In genomic region chr2:78986984-78987383, GRCm38 (mm10) we compare ENCODE assay signal across 19 mouse cellular contexts.
DNase-seq lines count a peak whose midpoint lies in the region; ATAC-seq and TF ChIP-seq lines count a peak whose summit lies in the region.
"Had no signal": no experiment of that assay in that cellular context is flagged by ENCODE, and none has a peak within 500 bp of the region (broad histone marks: within the 10 kb centered on the region; RNA-seq: fewer than 3 reads in every experiment).

No protein-coding gene starts in this region.

- H3K36me3 ChIP-seq in neural tube, embryonic 14.5 days (ENCODE audit: control insufficient read depth, insufficient read depth, low read length), result no peaks in the 10 kb centered on the region
- H3K36me3 ChIP-seq in neural tube, embryonic 15.5 days, result no peaks in the 10 kb centered on the region
- H3K36me3 ChIP-seq in midbrain, postnatal 0 days (ENCODE audit: insufficient read depth, low read length), result no peaks in the 10 kb centered on the region
- H3K36me3 ChIP-seq: limb, embryonic 15.5 days; midbrain, embryonic 12.5 days had no signal

- TF ChIP-seq CTCF in midbrain, postnatal 0 days (IDR thresholded peaks at IDR 0.05), result no peak

- ATAC-seq in neural tube, embryonic 14.5 days (ENCODE audit: low read depth), result peak; percentile 72; the same call in 1 of the 2 replicates
- no peak; the same call in 1 of the 2 replicates for ATAC-seq in neural tube, embryonic 15.5 days (ENCODE audit: low FRiP score)
- ATAC-seq in midbrain, postnatal 0 days (ENCODE audit: low FRiP score), result peak; percentile 54
- ATAC-seq: liver, postnatal 0 days had no signal

- H3K9ac ChIP-seq in neural tube, embryonic 14.5 days (replicated peaks; ENCODE audit: low read depth, low read length), result no peak overlapping the region
- no peak overlapping the region for H3K9ac ChIP-seq in neural tube, embryonic 15.5 days (replicated peaks)
- no peak overlapping the region for H3K9ac ChIP-seq in midbrain, postnatal 0 days (replicated peaks; ENCODE audit: low read length, poor library complexity, severe bottlenecking)
- H3K9ac ChIP-seq: limb, embryonic 15.5 days; liver, postnatal 0 days; midbrain, embryonic 12.5 days had no signal

- H3K4me1 ChIP-seq in neural tube, embryonic 14.5 days (ENCODE audit: control insufficient read depth, insufficient read depth, low read length), result no peaks in the 10 kb centered on the region
- peaks cover 8% of the 10 kb centered on the region for H3K4me1 ChIP-seq in neural tube, embryonic 15.5 days
- H3K4me1 ChIP-seq in midbrain, postnatal 0 days (ENCODE audit: insufficient read depth, low read length), result no peaks in the 10 kb centered on the region
- H3K4me1 ChIP-seq: limb, embryonic 15.5 days; midbrain, embryonic 12.5 days had no signal

- 47% methylated on average over 7 of the region's 7 CpGs for WGBS in neural tube, embryonic 14.5 days
- WGBS in neural tube, embryonic 15.5 days, result 38% methylated on average over 7 of the region's 7 CpGs
- 48% methylated on average over 7 of the region's 7 CpGs for WGBS in midbrain, postnatal 0 days

- no peaks in the 10 kb centered on the region for H3K9me3 ChIP-seq in neural tube, embryonic 14.5 days (ENCODE audit: control insufficient read depth, low read length)
- H3K9me3 ChIP-seq in neural tube, embryonic 15.5 days (replicated peaks), result no peaks in the 10 kb centered on the region
- H3K9me3 ChIP-seq in midbrain, postnatal 0 days (ENCODE audit: low read length), result no peaks in the 10 kb centered on the region
- H3K9me3 ChIP-seq: limb, embryonic 15.5 days; midbrain, embryonic 12.5 days had no signal

- H3K4me3 ChIP-seq in neural tube, embryonic 14.5 days (ENCODE audit: low read depth, low read length), result no peak overlapping the region
- no peak overlapping the region for H3K4me3 ChIP-seq in neural tube, embryonic 15.5 days (replicated peaks)
- H3K4me3 ChIP-seq in midbrain, postnatal 0 days (ENCODE audit: low read depth, low read length), result no peak overlapping the region
- H3K4me3 ChIP-seq: limb, embryonic 15.5 days; midbrain, embryonic 12.5 days had no signal

- H3K4me2 ChIP-seq in neural tube, embryonic 14.5 days (ENCODE audit: low read depth, low read length), result no peak overlapping the region
- no peak overlapping the region for H3K4me2 ChIP-seq in neural tube, embryonic 15.5 days
- H3K4me2 ChIP-seq in midbrain, postnatal 0 days (ENCODE audit: low read depth, low read length, poor library complexity, severe bottlenecking), result no peak overlapping the region
- H3K4me2 ChIP-seq: limb, embryonic 15.5 days; midbrain, embryonic 12.5 days had no signal

- DNase-seq in cerebellum, postnatal 10 days, result peak; percentile 71
- no peak for DNase-seq in cerebellum, adult 9-10 months
- peak; percentile 10 to 24 for DNase-seq in layer of hippocampus, postnatal 14 days (ENCODE audit: low spot score in 2 of 2)
- DNase-seq in layer of hippocampus, postnatal 36 days, result no peak
- DNase-seq in midbrain, postnatal 0 days (ENCODE audit: low spot score), result peak; percentile 80
- no peak for DNase-seq in spleen, adult 12 weeks (ENCODE audit: low spot score)
- DNase-seq: adrenal gland, adult 2 months; cerebellum, adult 18-20 months; heart, adult 18-20 months; kidney, adult 18-20 months; kidney, postnatal 14 days; liver, postnatal 0 days; lung, postnatal 4 days; right cerebral cortex, postnatal 25 days; thymus, postnatal 4 days had no signal

- no peaks in the 10 kb centered on the region for H3K27me3 ChIP-seq in neural tube, embryonic 14.5 days (ENCODE audit: control insufficient read depth, insufficient read depth, low read length)
- no peaks in the 10 kb centered on the region for H3K27me3 ChIP-seq in neural tube, embryonic 15.5 days (replicated peaks)
- no peaks in the 10 kb centered on the region for H3K27me3 ChIP-seq in midbrain, postnatal 0 days (ENCODE audit: insufficient read depth, low read length)
- H3K27me3 ChIP-seq: limb, embryonic 15.5 days; midbrain, embryonic 12.5 days had no signal

- no peak overlapping the region for H3K27ac ChIP-seq in neural tube, embryonic 14.5 days (ENCODE audit: low read depth, low read length)
- no peak overlapping the region for H3K27ac ChIP-seq in neural tube, embryonic 15.5 days (replicated peaks)
- H3K27ac ChIP-seq in midbrain, postnatal 0 days (ENCODE audit: low read depth, low read length), result no peak overlapping the region
- H3K27ac ChIP-seq: limb, embryonic 15.5 days; midbrain, embryonic 12.5 days had no signal

Comparison
In these comparisons a context has a peak if more than half of its experiments do, and no peak if none do; other contexts are left out.
1. DNase-seq: peak in cerebellum, postnatal 10 days (2 of 2), layer of hippocampus, postnatal 14 days (2 of 2) and midbrain, postnatal 0 days (single experiment); none in cerebellum, adult 9-10 months (single experiment), layer of hippocampus, postnatal 36 days (0 of 2) and spleen, adult 12 weeks (single experiment).